Mouse (Mus musculus) liver, adult 2 months (tissue): ENCODE data around the gene Galnt5.

Experiments
- CTCF ChIP-seq: fragments of 200-500 bp; IDR thresholded peaks from 2 replicates; pipeline ENCODE4 v1.5.1; 2011; ENCODE audit warnings: low read depth, low read length, control low read depth
- POLR2A ChIP-seq: fragments of 200-500 bp; IDR thresholded peaks from 2 replicates; pipeline ENCODE4 v1.6.1; 2011; ENCODE audit warnings: low read length, control low read depth; ENCODE audit not compliant: insufficient read depth; ENCODE audit errors: extremely low read depth

DNA sequence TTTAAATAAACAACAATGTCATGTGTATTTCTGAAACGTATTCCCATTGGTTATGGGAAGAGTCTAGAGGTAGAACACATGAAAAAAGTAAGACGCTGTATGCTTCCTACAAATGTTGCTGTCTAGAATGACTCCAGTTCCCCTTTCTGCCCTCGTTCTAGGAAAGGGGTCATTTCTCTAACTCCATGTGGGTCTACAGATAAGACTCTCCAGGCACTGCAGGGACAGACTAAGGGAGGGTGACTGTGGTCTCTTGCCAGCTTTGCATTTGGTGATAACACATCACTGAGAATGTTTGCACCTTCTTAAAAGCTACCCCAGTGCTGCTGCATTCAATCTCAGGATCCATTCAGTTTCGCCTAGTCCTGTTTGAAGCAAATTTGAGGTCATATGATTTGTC, 38.0 kb downstream of the Galnt5 start:
- TF ChIP-seq CTCF (no peak), POLR2A (no peak)
